In the genomic region with DNA sequence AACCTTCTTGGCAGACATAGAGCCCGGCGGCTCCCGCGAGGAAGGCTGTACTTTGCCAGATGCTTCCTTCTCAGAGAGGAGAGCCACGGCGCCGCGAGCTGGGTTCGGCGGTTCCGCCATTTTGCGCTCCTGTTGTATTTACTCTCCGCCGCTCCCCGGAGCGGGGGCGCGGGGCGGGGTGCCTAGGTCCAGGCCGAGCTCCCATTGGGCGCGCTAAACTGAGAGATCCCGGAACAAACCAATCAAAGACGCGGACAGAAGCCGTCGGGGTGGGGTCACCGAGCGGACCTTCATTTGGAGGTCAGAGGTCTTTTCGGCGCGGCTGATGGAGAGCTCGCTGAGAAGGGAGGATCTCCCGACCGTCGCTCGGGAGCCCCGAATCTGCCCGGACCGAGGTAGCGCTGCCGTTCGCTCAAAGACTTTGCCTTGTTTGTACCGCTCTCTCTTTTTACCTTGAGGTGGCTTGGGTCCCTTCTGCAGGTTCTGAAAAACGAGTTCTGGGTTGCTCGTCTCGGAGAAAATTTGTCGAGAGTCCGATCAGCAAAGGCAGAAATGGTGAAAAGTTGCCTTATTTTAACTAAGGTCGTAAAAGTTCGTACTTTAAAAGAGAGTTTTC, we compare ENCODE assay signal across 8 mouse cellular contexts. TPM values are rescaled to one million over a fixed set of nuclear protein-coding genes. Genes with fewer than 3 reads are reported as not detected.
A peak's percentile ranks its signal among the peaks of the same experiment; 100 is the strongest.
DNase-seq lines count a peak whose midpoint lies in the region; ATAC-seq lines count a peak whose summit lies in the region.

No protein-coding gene starts in this region.

- H3K27me3 ChIP-seq in heart, embryonic 13.5 days (replicated peaks) = no peaks in the 10 kb centered on the region
- H3K27me3 ChIP-seq in liver, embryonic 12.5 days (replicated peaks) = no peaks in the 10 kb centered on the region
- H3K27me3 ChIP-seq in stomach, embryonic 15.5 days (replicated peaks) = no peaks in the 10 kb centered on the region

- peaks cover 29% of the 10 kb centered on the region for H3K36me3 ChIP-seq in heart, embryonic 13.5 days
- peaks cover 19% of the 10 kb centered on the region for H3K36me3 ChIP-seq in liver, embryonic 12.5 days
- peaks cover 3% of the 10 kb centered on the region; the same call in 1 of the 2 replicates for H3K36me3 ChIP-seq in stomach, embryonic 15.5 days

- DNase-seq in CD4-positive, CD25-positive, alpha-beta regulatory T cell, adult 2 months (ENCODE audit: low read depth, low spot score) = peak; percentile 96
- peak; percentile 65 for DNase-seq in fat pad, adult 2 months (ENCODE audit: extremely low read depth, low read depth, low spot score)
- peak; percentile 97 for DNase-seq in kidney, postnatal 10 days
- DNase-seq in natural killer cell, adult 2 months (ENCODE audit: low spot score in 2 of 2) = peak; percentile 94

- peak; percentile 96 for ATAC-seq in heart, embryonic 13.5 days (ENCODE audit: extremely low read depth, insufficient number of reproducible peaks, low FRiP score, low TSS enrichment)
- ATAC-seq in liver, embryonic 12.5 days = peak; percentile 99
- ATAC-seq in stomach, embryonic 15.5 days (ENCODE audit: insufficient read depth, low FRiP score, low read depth) = peak; percentile 99

- H3K4me3 ChIP-seq in brown adipose tissue, adult 24 weeks (ENCODE audit: insufficient read depth, low read depth, low read length) = peak overlapping the region; percentile 100
- peak overlapping the region; percentile 99 for H3K4me3 ChIP-seq in heart, embryonic 13.5 days
- H3K4me3 ChIP-seq in liver, embryonic 12.5 days = peak overlapping the region; percentile 99
- peak overlapping the region; percentile 98 for H3K4me3 ChIP-seq in stomach, embryonic 15.5 days (replicated peaks)

- peak overlapping the region; percentile 82 for H3K4me2 ChIP-seq in heart, embryonic 13.5 days
- peak overlapping the region; percentile 78 for H3K4me2 ChIP-seq in liver, embryonic 12.5 days
- peak overlapping the region; percentile 55 for H3K4me2 ChIP-seq in stomach, embryonic 15.5 days

- peak overlapping the region; percentile 98 for H3K27ac ChIP-seq in brown adipose tissue, adult 24 weeks (replicated peaks; ENCODE audit: low read depth, low read length)
- H3K27ac ChIP-seq in heart, embryonic 13.5 days (replicated peaks) = peak overlapping the region; percentile 99
- H3K27ac ChIP-seq in liver, embryonic 12.5 days = peak overlapping the region; percentile 97
- peak overlapping the region; percentile 99 for H3K27ac ChIP-seq in stomach, embryonic 15.5 days

- peaks cover 6% of the 10 kb centered on the region for H3K9me3 ChIP-seq in heart, embryonic 13.5 days
- no peaks in the 10 kb centered on the region for H3K9me3 ChIP-seq in liver, embryonic 12.5 days (replicated peaks)
- no peaks in the 10 kb centered on the region for H3K9me3 ChIP-seq in stomach, embryonic 15.5 days

- H3K9ac ChIP-seq in heart, embryonic 13.5 days = peak overlapping the region; percentile 95
- H3K9ac ChIP-seq in liver, embryonic 12.5 days = peak overlapping the region; percentile 99
- peak overlapping the region; percentile 84 for H3K9ac ChIP-seq in stomach, embryonic 15.5 days

- under 1% methylated on average over 51 of the region's 51 CpGs for WGBS in heart, embryonic 13.5 days
- under 1% methylated on average over 51 of the region's 51 CpGs for WGBS in liver, embryonic 12.5 days (ENCODE audit: insufficient replicate concordance)
- under 1% methylated on average over 51 of the region's 51 CpGs for WGBS in stomach, embryonic 15.5 days

- H3K4me1 ChIP-seq in brown adipose tissue, adult 24 weeks (ENCODE audit: control insufficient read depth, insufficient read depth, insufficient read length, low read length) = peaks cover 12% of the 10 kb centered on the region
- H3K4me1 ChIP-seq in heart, embryonic 13.5 days = peaks cover 39% of the 10 kb centered on the region
- peaks cover 73% of the 10 kb centered on the region for H3K4me1 ChIP-seq in liver, embryonic 12.5 days
- H3K4me1 ChIP-seq in stomach, embryonic 15.5 days = peaks cover 3% of the 10 kb centered on the region; the same call in 1 of the 2 replicates

RNA-seq across cellular contexts. Expression of a gene that starts 4.4 kb away (rescaled TPM):
- polyA plus RNA-seq in brown adipose tissue, adult 24 weeks (2012; ENCODE audit: insufficient read depth, insufficient read length, missing spikeins) = 4.8 and 6.7 TPM in 2 replicates
- 4.3 and 4.5 TPM in 2 replicates for polyA plus RNA-seq in heart, embryonic 13.5 days (2015; fragmentation: Nextera tagmentation; extraction: Ambion mirVana)
- 6.4 and 6.6 TPM in 2 replicates for polyA plus RNA-seq in liver, embryonic 12.5 days (2016; fragmentation: Nextera tagmentation; extraction: Ambion mirVana)
- 5.2 and 5.4 TPM in 2 replicates for polyA plus RNA-seq in stomach, embryonic 15.5 days (2015; fragmentation: Nextera tagmentation; extraction: Ambion mirVana)

Comparison
In these comparisons a context has a peak if more than half of its experiments do, and no peak if none do; other contexts are left out.
1. Peak in every context shown above with its lines: DNase-seq, ATAC-seq, H3K4me3 ChIP-seq and H3K27ac ChIP-seq.